Mouse (Mus musculus): ENCODE results near the gene Prep. TPM values are rescaled to one million over a fixed set of nuclear protein-coding genes. Genes with fewer than 3 reads are reported as not detected.

Gene Prep
- total RNA-seq (2021) = 10 to 100 TPM; 20.4 to 21.3 TPM

DNA sequence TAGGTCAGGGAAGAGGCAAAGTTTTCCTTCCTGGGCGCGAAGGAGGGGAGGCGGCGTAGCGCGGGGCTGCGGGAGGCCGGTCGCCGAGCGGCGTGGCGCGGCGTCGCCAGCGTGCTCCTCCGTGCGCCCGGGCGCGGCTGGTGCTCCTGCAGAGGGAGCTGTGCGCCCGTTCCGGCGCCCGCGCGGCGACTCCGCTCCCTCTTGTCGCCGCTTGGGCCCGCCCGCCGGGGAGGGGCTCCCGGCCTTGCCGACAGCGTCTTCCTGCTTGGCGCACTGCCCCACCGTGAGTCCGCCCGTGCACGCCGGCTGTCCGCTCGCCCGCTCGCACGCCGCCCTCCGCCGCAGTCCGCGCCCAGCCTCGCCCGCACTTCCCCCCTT lies at the start of gene Prep:
TSS of gene Prep (plus strand) at position 273 of the 378 bp plus-strand sequence.
- peak; percentile 94 to 95 for DNase-seq
- intact Hi-C loops (cut with DNase I) = no loop called here

DNA sequence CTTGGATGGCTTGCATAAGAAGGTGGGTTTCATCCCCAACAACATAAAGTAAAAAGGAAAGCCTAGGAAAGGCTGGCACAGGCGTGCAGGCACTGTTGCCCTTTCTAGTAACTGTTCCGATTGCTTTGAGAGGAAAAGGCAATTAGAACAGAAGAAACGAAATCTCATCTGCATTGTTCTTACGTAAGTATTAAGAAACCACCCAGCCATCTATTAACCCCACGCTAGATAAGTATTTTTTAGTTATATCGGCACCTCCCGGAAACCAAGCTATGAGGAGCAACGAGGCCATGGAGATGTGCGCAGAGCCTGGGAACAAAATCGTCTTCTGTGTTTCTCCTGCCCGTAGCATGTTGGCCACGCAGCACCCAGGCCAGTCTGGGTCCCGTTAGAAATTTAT lies 49.7 kb upstream of the Prep start:
- intact Hi-C loops (cut with DNase I) = no loop called here
- DNase-seq = no peak

DNA sequence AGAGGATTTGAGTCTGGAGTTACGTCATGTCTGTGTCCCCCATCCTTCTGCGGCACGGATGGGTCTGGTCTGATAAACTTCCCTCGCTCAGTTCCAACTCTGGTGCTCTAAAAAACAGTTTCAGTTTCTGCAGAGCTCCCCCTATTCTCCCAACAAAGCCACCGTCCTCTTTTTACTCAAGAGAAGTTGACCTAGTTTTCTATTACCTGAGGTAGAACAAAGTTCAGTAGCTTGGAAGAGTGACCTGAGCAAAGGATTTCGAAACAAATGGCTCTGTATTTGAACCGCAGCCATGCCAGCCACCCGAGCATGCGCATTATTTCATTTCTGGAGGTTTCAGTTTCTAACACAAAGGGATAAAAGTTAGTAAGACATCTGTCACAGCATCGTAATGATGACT lies 49.2 kb upstream of the Prep start:
- DNase-seq = no peak
- intact Hi-C loops (cut with DNase I) = no loop called here

DNA sequence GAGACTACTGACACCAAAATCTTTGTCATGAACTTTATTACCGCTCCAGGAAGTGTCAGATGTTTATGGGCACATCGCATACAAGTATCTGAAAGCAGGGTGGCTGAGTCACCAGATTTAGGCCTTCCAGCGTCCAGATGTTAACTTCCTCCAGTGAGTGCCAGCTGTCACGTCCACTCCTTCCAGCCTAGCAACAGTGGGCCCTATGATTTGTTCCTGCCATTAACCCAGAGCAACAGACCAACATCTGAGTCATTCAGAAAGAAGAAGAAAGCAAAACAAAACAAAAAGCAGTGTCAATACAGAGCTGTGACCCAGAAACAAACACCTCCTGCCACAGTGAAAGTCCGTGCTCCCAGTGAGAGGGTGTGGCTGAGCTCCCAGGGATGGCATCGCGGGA lies 47.6 kb upstream of the Prep start:
- intact Hi-C loops (cut with DNase I) = no loop called here
- no peak for DNase-seq

DNA sequence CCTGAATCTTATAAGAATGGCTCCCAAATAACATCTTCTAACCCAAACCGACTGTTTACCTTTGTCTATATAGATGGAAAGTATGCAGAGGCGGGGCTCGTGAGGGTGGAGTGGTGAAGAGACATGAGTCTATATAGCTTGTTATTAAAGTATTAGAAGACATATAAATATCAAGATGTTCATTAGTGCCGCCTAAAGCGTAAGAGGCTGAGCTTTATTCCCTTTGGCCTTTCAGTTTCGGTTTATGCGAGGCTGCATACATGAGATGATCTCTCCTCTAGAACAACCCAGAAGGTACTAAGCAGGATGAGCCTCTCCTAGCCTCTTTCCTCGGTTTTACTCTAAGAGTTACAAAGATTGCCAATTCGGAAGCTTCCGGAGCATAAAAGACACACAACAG lies 47.2 kb upstream of the Prep start:
- DNase-seq = no peak
- intact Hi-C loops (cut with DNase I) = no loop called here

DNA sequence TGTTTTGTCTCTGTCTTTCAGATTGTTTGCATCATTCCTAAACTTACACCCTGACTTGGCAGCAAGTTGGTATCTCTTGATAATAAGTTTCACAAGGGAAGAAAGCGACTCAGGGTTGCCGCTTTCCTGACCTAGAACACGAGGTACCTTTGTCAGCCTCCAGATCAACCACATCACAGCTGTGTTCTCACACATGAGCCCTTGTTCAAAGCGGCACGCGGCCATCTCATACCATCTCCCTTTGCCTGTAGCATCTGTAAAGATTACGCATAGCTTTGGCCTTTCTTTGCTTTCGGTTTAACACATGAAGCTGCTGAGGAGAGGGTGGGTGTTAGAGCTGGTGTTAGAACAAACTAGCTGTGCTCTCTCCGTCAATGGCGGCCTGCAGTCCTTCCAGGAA lies 46.7 kb upstream of the Prep start:
- no peak for DNase-seq
- intact Hi-C loops (cut with DNase I) = no loop called here

DNA sequence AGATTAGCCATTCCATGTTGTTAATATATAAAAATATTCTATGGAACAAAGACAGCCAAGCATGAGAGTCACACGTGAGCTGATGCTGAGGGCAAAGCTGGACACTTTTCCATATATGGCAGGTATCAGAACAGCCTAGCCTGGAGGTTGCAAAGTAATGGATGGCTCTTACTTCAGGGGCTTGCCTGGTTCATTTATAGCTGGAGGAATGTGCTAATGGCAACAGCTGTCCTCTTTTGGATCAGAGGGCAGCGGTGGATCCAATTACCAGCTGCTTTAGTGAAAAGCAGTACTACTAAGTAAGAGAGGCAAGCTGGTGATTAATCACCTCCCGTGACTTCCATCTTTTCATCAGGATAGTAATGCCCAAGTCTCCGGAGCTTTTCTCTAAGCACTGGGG lies 41.8 kb upstream of the Prep start:
- intact Hi-C loops (cut with DNase I) = no loop called here
- no peak for DNase-seq

DNA sequence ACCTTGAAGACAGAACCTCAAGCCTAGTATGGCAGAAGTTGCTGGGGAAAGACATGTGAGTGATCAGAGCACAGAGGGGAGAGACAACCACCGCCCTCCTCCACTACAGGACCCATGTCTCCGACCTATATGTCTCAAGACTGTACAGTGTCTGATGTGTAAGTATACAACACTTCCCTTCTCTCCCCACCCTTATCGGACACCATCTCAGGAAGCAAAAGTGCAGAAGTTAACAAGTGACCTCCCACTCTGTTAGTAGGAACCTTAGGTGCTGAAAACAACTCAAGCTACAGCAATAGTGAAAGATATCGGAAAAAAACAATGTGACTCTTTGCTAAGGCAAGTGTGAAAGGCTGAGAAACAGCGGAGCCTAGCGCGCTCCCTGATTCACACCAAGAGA lies 40.1 kb upstream of the Prep start:
- DNase-seq = no peak
- intact Hi-C loops (cut with DNase I) = no loop called here

DNA sequence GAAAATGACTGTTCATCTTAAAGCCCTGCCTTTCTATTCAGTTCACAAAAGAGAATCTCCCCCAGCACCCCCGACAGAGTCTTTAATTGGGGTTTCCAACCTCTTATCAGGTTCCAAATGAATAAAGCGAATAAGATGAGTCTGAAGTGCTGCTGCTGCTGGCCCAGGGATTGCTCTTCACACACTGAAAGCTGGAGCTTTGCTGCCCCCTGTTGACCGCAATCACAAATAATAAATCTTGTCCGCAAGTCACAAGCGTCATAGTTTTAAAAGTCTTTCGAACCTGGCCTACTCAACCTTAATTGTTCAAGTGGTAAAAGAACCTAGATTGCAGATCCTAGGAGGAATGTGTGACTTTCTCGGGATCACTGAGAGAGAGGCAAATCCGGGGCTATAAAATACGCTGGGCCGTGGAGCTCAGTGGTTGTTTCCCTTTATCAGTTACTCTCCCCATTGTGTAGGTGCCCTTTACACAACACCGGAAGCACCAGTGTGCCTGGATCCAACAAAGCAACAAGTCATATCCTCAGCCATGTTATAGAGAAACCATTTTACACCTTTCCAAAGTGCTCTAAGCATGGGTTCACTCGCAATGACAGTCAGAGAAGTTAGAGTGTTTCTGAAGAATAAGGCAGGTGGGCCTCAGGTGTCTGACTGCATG lies 21.6 kb upstream of the Prep start:
- DNase-seq = peak; percentile 72 to 85

DNA sequence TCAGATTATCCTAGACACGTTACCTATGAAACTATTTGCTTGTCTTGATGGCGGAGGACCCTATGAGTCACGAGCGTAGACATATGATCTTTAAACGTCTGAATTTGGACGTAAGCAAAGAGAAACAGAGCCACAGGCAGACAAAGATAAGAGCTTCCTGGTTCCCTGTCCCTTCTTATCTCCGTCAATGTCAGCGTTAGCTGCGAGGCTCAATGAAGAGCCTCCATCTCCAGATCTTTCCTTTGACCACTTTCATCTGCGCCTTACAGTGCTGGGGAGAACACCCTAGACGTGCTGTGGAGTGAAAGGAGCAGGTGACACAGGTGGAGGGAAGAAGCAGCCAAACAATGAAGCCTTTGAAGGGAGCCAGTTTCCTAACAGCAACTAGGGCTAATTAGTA lies 18.8 kb upstream of the Prep start:
- DNase-seq = no peak
- intact Hi-C loops (cut with DNase I) = loop anchor here (5.0 kb wide), 2 partner anchors 721 to 1096 kb away; no protein-coding TSS in a partner anchor

More for the DNA sequence above, 21.6 kb upstream of the Prep start:
- intact Hi-C loops (cut with DNase I) = loop anchor here (1.0 to 5.0 kb wide), 4 partner anchors 587 to 1093 kb away; no protein-coding TSS in a partner anchor

DNA sequence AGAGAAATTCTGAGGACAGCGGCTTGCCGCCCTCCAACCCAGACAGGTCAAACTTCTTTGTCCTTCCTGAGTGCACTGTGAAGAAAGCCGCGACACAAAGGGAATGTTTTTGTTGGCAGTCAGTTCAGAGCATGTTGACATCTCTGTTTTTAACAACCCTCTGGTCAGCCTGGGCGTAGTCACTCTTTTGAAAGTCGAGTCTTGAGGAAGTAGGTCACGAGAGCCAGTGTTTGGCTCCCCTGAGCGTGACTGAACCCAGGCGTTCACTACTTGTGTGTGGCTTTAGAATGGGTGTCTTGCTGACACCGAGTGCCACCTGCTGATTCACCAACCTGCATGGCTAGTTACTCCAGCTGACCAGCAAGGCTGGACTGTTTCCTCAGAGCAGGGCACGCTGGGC lies 18.4 kb upstream of the Prep start:
- intact Hi-C loops (cut with DNase I) = loop anchor here (5.0 kb wide), 2 partner anchors 721 to 1096 kb away; no protein-coding TSS in a partner anchor
- DNase-seq = peak; percentile 28 to 38

DNA sequence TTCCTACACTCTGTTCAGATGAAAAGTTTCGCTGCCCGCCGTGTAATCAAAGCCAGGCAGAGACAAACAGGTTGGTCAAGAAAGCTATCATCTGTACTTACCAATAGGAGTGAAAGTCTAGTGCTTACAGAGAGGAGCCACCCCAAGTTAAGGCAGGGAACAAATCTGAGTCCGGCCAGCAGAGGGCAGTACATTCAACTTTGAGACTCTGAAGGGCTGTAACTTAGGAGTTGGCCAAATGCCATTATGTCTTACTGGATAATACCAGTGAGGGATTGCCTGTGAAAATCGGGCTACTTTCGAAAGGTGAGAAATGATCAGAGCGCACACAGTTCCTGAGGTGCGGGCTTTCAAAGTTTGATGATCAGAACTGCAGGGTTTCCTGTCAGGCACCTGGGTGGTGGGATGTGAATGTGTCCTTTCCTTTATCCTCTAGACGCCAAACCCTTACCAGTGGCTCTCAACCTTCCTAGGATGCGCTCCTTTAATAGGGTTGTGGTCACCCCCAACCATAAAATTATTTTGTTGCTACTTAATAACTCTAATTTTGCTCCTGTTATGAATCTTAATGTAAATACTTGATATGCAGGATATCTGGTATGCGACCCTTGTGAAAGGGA lies 15.8 kb upstream of the Prep start:
- intact Hi-C loops (cut with DNase I) = loop anchor here (2.0 kb wide), 1 partner anchor 322 kb away; no protein-coding TSS in a partner anchor
- DNase-seq = peak; percentile 76 to 88

DNA sequence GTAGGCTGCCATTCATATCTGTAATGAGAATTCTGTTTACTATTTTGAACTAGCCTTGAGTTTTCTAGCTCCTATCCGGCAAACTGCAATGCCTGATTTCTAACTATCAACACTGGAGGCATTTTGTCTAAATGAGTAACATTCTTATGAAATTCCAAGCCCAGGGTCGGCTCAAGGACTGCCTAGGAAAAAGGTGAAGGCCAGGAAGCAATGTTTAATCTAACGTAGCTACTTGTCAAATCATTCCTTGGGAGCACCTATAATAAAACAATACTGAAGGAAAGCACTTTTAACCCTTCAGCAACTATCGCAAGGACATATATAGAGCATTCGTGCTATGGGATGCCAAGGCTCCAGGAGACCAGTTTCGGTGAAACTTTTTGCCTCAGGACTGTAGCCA lies 8.6 kb upstream of the Prep start:
- intact Hi-C loops (cut with DNase I) = no loop called here
- no peak for DNase-seq

DNA sequence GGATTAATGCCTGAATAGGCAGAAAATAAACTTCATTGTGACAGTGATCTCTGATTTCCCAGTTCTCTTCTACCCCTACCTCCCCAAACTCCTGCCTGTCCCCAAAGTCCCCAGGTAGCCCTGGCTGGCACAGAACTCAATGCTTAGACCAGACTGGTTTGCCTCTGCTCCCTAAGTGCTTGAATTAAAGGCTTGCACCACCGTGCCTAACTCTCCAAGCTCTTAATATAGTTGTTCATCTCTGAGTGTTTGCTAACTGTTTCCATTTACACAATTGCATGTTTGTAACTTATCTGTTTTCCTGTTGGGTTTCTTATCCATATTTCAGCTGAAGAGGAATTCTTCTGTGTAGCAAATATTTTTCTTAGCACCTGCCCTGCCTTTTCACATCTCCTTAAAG lies 6.2 kb upstream of the Prep start:
- intact Hi-C loops (cut with DNase I) = no loop called here
- no peak for DNase-seq

DNA sequence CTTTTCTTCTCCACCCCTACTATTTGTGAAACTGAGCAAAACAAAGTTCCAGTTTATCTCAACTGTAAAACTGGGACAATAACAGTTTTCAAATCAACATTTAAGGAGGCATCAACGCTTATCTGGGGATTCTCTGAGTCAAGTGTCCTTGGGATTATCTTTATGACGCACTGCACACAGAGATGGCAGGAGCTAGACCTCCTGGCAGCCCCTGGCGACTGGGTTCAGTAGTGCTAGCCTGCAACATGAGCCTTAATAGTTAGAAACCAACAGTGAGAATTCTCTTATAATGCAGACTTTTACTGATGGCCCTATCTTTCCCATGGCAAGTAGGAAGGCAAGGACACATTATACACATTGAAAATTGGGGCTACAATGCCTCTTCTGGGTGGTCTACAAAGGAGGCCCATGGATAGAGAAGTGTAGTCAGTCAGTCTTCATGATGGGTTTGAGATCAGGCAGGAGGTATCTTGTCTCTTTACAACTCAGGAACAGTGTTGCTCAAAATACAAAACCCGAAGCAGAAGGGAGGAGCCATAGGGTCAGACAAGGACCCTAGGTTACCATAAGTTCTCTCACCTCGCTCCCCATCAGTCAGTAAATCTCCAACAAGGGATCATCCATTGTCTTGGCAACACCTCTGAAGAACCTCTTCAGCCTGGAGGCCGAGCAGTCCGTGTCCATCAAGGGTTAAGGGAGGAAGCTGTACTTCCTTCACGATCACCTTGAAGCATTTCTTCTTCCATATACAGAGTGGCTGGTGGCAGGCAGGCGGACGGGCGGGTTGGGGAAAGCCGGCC lies 672 bp upstream of the Prep start:
- intact Hi-C loops (cut with DNase I) = no loop called here
- no peak for DNase-seq

DNA sequence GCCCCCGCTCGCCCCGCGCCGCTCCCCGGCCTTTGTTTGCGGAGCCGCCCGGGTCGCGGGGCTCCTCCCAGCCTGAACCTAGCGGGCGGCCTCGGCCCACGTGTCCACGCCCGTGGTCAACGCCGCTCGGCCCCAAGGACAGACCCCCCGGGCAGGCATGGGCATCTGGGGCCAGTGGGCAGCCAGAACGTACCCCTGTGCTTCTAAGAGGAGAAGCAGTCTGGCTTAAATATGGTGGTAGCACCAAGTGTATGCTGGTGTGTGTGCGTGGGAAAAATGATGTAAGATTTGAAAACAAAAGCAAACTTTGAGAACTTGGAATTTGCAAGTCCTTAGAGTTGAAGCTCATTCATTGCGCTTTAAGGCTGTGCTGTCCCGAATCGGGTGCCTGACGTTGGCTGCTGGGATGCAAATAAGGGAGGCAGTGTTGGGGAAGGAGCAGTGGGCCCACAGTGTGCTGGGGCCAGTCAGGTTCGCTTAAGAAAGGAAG lies 478 bp downstream of the Prep start:
- intact Hi-C loops (cut with DNase I) = no loop called here
- no peak for DNase-seq

DNA sequence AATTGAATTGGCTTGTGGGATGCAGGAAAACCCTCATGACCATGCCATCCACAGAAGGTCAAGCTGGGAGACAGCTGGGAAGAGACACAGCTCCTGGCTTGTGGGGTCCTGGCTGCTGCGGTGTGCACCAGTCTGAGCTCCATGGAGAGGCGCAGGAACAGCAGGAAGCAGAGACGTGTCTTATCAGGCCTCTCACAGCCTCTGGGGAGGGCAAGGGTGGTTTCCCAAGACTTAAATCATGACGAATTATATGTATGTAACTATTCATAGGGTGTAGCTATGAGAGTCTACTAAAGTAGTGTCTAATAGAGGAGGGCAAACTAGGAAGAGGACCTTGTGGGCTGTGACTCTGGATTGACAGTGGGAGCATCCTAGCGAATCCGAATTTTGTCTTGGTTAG lies 2.6 kb downstream of the Prep start:
- no peak for DNase-seq

DNA sequence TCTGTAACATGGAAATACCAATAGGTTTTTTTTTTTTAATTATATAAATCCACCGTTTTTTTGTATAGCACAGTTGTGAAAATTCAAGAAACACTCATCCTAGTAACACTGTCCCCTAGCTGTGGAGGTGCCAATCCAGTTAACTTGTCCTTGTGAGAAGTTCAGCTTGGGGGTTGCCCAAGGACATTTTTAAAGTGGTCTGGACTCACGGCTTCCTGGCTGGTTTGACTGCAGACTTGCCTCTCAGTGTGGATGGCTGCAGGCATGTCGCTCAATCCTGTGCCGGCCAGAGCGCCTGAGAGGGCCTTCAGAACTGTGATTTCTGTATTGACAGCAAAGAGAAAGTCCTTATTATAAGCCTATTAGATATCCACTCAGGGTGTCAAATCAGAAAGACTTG lies 3.4 kb downstream of the Prep start:
- intact Hi-C loops (cut with DNase I) = no loop called here
- peak; percentile 42 to 47 for DNase-seq

More for the DNA sequence above, 2.6 kb downstream of the Prep start:
- intact Hi-C loops (cut with DNase I) = no loop called here

DNA sequence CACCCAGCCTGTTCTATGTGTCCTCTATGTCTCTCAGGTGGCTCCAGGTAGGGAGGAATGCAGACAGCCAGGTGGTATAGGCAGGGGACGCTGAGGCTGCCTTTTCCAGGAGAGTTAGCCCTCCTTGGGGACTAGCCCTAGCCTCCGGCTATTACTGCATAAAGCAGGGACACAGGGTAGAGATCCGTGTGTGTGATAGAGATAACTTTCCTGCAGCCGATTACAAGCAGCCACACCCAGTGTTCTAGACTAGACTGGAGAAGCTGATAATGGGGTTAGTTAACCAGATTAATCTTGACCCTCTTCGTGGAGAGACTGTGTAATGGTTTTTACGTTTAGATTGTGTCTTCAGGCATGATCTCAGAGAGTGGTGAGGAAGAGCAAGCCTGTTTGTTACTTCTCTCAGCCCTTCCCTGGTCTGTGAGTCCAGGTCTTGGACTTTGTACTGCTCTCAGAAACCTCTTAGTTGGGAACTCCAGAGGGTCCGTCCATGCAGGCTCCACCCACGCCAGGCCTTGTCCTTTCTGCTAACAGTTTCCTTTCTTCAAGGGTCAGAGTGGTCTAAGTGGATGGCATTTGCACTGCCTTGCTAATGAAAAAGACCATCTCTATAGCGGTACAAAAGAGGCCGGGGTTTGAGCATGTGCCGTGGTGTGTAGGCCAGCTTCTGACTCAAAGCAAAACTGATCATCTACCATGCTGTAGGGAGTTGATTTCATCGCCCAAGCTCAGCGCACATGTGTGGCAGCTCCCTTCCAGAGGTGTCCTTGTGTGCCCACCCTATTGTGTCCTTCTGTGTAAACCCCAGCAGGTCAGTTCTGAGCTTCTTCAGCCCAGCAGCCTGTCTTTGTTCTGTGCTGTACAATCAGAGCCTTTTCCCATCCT lies 4.2 kb downstream of the Prep start:
- no peak for DNase-seq
- intact Hi-C loops (cut with DNase I) = no loop called here

DNA sequence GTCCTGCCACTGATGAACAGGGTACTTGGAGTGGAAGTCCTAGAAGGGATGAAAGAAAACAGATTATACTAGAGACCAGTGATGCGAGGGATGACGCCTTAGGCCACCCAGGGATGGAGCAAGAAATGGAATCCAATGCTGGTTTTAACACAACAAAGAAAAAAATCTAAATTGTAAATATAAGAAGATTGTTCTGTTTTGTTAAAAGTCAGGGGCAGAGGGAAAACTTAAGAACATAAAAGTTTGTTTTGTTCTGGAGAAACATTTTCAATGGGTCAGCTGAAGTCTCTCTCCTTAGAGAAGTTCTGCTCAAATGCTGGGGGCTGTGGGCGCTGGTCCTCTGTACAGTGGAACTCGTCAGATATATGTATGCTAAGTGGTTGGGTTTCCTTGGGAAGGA lies 5.3 kb downstream of the Prep start:
- intact Hi-C loops (cut with DNase I) = no loop called here
- no peak for DNase-seq

DNA sequence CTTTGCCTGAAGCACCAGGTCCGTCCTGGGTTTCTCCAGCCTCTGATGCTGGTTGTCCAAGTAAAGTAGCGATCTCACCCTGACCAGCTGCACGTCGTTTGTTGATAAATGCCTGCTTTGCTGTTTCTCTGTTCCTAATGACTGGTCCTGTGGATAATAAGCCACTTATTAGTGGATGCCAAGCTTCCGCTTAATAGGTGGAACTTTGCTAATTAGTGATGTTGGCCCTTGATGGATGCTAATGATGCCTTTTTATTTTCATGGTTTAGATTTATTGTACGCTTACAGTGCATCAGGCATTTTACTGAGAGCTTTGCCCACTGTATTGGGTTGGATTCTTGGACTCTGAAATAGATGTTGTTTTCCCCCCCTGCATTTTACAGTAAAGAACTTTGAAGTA lies 7.5 kb downstream of the Prep start:
- DNase-seq = no peak

More for the DNA sequence above, 7.5 kb downstream of the Prep start:
- intact Hi-C loops (cut with DNase I) = no loop called here
